Mouse (Mus musculus) gastrocnemius, postnatal 36 days (tissue): ENCODE data around the gene Scgb2b3. TPM values are rescaled to one million over a fixed set of nuclear protein-coding genes. Genes with fewer than 3 reads are reported as not detected.

Experiments used
- DNase-seq, 2 experiments: peaks; one replicate each; pipeline ENCODE4 v3.0.0; 2022
- intact Hi-C: fragments of 180-260 bp; cut with DNase I; formaldehyde crosslinking; loops from one replicate; pipeline ENCODE4 v1.15.1; 2025
- long read RNA-seq, 2 experiments: library from polyadenylated mRNA; stranded (forward); transcript quantifications; one replicate each; pipeline ENCODE4 v2.0.0; 2021
- total RNA-seq, 2 experiments: library from RNA; stranded (reverse); gene quantifications; 2 replicates each; pipeline ENCODE4 v1.2.3; 2021

Scgb2b3 gene
- not detected for total RNA-seq
- long read RNA-seq, experiment 1 = 0 reads
- long read RNA-seq, experiment 2 = 0 reads

DNA sequence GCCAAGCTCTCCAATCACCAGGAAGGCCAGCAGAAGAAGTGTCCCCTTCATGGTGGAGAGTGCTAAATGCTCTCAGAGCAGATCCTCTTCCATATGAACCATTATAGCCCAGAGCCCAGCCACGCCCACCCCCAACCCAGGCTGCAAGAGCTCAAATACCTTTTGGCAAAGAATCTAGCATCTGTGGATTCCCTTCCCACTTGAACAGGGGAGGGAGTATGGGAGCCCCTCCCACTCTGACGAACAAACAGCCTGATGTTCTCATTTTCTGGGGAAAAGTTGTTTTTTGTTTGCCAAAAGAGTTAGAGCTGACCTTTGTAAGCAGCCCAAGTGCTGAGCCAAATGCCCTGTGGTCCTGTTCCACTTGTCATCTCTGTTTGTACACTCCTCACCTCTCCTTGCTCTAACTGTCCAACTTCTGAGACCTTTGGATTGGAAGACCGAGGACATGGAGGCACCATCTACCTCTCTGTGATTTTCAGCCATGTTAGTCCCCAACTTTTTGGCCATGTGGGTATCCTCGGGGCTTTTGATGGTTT, at the start of gene Scgb2b3:
Gene Scgb2b3 (minus strand): TSS at position 51 of the 539 bp plus-strand sequence.
- intact Hi-C loops = no loop called here
- DNase-seq = no peak

DNA sequence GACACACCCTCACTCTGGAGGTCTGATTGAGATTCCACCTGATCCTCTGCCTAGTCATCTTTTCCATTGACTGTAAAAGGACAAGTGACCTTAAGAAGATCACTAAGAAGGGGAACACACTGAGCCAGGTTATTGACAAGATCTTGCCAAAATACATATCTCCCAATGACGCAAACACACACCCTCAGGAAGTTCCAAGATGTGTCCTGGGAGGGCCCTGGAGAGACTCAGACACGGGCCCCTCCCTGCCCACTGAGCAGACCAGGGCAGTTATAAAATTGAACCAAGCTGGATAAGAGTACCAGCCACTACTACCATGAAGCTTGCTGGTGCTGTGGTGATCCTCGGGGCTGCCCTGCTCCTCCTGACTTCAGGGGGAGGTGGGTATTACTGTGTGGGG, 13.4 kb upstream of the Scgb2b3 start, which contains the start of gene Scgb1b3:
Gene Scgb1b3 (plus strand): TSS at position 301 of the 400 bp plus-strand sequence.
- no peak for DNase-seq
- intact Hi-C loops = no loop called here

Other genes with a start within 250 kb of the Scgb2b3 start
- 10 to 100 TPM; 14.1 to 15.9 TPM for gene Hpn, start 246.8 kb downstream of the Scgb2b3 start, total RNA-seq
- gene Scn1b, start 235.1 kb downstream of the Scgb2b3 start, total RNA-seq = 100 to 1,000 TPM; 835 to 915 TPM
- 10 to 100 TPM; 36.2 to 45.2 TPM for gene Gramd1a, start 206.2 kb downstream of the Scgb2b3 start, total RNA-seq
- gene Scgb2b2, start 71.6 kb downstream of the Scgb2b3 start, total RNA-seq = not detected
- gene Scgb1b2, start 70.3 kb downstream of the Scgb2b3 start, total RNA-seq = not detected
- gene Scgb1b3, start 13.5 kb upstream of the Scgb2b3 start, total RNA-seq = not detected